Mouse (Mus musculus) hindbrain, embryonic 10.5 days (tissue): ENCODE data around the gene Zfp933. TPM values are rescaled to one million over a fixed set of nuclear protein-coding genes. Genes with fewer than 3 reads are reported as not detected.
A peak's percentile ranks its signal among the peaks of the same experiment; 100 is the strongest.
"Not testable (repeated sequence)": the region's sequence is repeated elsewhere in the genome, so short reads cannot be mapped to it uniquely, and the experiment has no call there.

Experiments
- DNase-seq: peaks from one replicate; pipeline ENCODE4 v3.0.0-alpha.2; 2017; ENCODE audit warnings: low spot score
- H3K27ac ChIP-seq: fragments of 300-500 bp; sonication (generic); 2 replicates; pipeline ENCODE4 v1.5.1; 2016; ENCODE audit warnings: mild to moderate bottlenecking, moderate library complexity
- H3K27me3 ChIP-seq: fragments of 300-500 bp; sonication (generic); 2 replicates; pipeline ENCODE4 v1.6.1; 2016; ENCODE audit warnings: mild to moderate bottlenecking; ENCODE audit not compliant: poor library complexity, insufficient read depth, severe bottlenecking
- H3K36me3 ChIP-seq: fragments of 300-500 bp; sonication (generic); 2 replicates; pipeline ENCODE4 v1.6.1; 2016; ENCODE audit warnings: mild to moderate bottlenecking, moderate library complexity
- H3K4me1 ChIP-seq: fragments of 300-500 bp; sonication (generic); replicated peaks from 2 replicates; pipeline ENCODE4 v1.6.1; 2016; ENCODE audit warnings: mild to moderate bottlenecking
- H3K4me3 ChIP-seq: fragments of 300-500 bp; sonication (generic); 2 replicates; pipeline ENCODE4 v1.5.1; 2016; ENCODE audit warnings: mild to moderate bottlenecking, moderate library complexity
- H3K9me3 ChIP-seq: fragments of 300-500 bp; sonication (generic); 2 replicates; pipeline ENCODE4 v1.6.1; 2016; ENCODE audit warnings: mild to moderate bottlenecking, moderate library complexity
- WGBS: fragments of 180-500 bp; shearing (Covaris S2); methylation state at CpG from one replicate; pipeline ENCODE4 v1.1.7; 2016; 5-methylcytosine and 5-hydroxymethylcytosine counted together
- polyA plus RNA-seq: library from polyadenylated mRNA; unstranded; fragments of >200 nt; fragmentation: Nextera tagmentation; extraction: Ambion mirVana; gene quantifications from 2 replicates; pipeline ENCODE4 v1.2.1, GENCODE M21; 2016

Zfp933 gene
- polyA plus RNA-seq, 1 experiment from 2014 or later = 4.4 TPM

DNA sequence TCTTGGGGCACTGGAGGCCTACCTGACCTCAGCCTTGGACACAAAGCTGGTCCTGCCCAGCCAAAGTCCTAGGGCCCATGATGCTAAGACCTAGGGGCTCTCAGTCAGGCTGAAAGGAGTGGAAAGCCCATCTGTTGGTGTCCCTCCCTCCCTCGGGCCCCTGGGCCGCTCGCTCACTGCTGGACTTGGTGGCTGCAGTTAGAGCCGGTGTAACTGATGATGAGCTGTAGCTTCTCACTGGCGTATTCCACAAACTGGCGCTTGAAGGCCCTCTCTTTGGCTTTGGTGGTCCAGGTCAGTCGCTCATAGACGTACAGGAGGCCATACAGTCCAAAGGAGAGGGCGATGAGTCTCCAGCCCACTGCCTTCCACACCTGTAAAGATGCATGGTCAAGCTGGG lies 30.4 kb upstream of the Zfp933 start:
- 92% methylated on average over 9 of the region's 9 CpGs for WGBS
- Histone ChIP-seq H3K4me1 (peaks cover 5% of the 10 kb centered on the region; the same call in 1 of the 2 replicates), H3K27me3 (no peaks in the 10 kb centered on the region), H3K36me3 (peaks cover 97% of the 10 kb centered on the region), H3K9me3 (no peaks in the 10 kb centered on the region), H3K27ac (no peak overlapping the region), H3K4me3 (no peak overlapping the region)
- no peak for DNase-seq

DNA sequence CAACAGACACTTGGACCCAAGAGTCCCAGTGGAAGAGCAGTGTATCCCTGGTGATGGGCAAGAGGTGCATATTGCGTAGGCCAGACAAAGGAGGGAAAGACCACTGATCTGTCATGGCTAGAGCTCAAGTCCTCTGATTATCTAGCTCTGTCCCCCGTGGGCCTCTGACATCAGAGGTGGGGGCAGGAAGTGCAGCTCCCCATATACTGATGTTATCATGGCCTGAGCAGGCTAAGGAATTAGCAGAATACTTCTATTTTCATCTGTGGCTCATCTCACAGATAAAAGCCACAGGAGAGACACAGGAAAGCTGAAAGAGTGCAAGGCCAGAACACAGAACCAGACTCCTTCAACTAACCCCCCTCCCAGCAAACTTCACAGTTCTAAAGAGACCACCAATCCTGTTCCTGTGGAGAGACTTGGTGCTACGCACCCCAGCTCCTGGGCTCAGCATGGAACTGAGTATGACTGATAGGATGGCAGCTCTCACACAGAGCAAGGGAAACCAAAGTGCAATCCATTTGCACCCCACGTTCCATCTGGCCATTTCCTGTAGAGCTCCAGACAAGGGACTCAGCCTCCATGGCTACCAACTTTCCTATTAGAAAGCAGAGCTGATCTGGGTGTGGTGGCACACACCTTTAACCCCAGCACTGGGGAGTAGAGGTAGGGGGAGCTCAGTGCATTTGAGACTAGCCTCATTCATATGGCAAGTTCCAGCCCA lies 27.8 kb upstream of the Zfp933 start:
- 93% methylated on average over 4 of the region's 4 CpGs for WGBS

DNA sequence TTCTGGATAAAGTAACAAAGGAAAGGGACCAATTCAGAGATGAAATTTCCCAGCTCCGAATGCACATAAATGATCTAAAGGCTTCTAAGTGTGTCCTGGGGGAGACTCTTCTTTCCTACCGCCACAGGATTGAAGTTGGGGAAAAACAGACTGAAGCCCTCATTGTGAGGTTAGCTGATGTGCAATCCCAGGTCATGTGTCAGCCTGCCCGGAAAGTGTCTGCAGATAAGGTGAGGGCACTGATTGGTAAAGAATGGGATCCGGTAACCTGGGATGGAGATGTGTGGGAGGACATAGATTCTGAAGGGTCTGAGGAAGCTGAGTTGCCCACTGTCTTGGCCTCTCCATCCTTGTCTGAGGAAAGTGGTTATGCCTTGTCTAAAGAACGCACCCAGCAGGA lies 21.1 kb upstream of the Zfp933 start:
- Histone ChIP-seq H3K27me3 (no peaks in the 10 kb centered on the region), H3K9me3 (0 out of 2 replicates have a peak, but pooled peaks cover 3% of the 10 kb centered on the region), H3K27ac (peak overlapping the region; percentile 85), H3K4me1 (peaks cover 28% of the 10 kb centered on the region), H3K36me3 (peaks cover 65% of the 10 kb centered on the region), H3K4me3 (peak overlapping the region; percentile 79)
- no peak for DNase-seq
- 20% methylated on average over 5 of the region's 5 CpGs for WGBS

More for the DNA sequence above, 27.8 kb upstream of the Zfp933 start:
- peaks cover 5% of the 10 kb centered on the region; the same call in 1 of the 2 replicates for H3K4me1 ChIP-seq
- DNase-seq = no peak
- no peaks in the 10 kb centered on the region for H3K27me3 ChIP-seq
- 0 out of 2 replicates have a peak, but pooled peaks cover 2% of the 10 kb centered on the region for H3K9me3 ChIP-seq
- H3K4me3 ChIP-seq = no peak overlapping the region
- no peak overlapping the region for H3K27ac ChIP-seq
- H3K36me3 ChIP-seq = peaks cover 97% of the 10 kb centered on the region

DNA sequence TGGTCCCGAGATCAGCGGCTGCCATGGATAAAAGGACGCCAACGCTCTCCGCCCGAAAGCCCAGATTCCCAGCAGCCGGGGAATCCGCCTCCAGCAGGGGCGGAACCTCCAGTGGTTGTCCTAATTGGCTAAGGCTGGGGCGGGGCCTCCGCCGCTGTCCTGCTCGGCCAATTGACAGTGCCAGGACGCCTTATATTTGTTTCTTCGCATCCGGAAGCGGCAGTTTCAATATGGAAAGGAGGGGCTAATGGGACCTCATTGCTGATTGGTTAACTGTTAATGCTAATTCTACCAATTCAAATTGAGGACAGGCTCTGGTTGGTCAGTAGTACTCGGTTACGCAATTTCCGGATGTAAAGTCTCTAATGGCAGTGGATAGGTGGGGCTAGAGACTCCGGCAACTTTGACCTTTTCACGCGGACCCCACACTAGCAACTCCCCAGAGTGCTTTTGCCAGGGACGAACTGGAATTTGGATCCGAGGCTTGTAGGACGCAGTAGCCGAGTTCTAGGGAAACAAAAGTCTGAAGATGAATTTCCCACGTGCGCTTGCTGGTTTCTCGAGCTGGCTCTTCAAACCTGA lies 20.4 kb upstream of the Zfp933 start, which contains the start of the genes Miip and Fv1:
Gene Miip (minus strand): TSS at position 367 of the 582 bp plus-strand sequence.
Gene Fv1 (plus strand): TSS at position 530 of the 582 bp plus-strand sequence.
- H3K27me3 ChIP-seq = no peaks in the 10 kb centered on the region
- peaks cover 28% of the 10 kb centered on the region for H3K4me1 ChIP-seq
- H3K9me3 ChIP-seq = 0 out of 2 replicates have a peak, but pooled peaks cover 3% of the 10 kb centered on the region
- H3K36me3 ChIP-seq = peaks cover 64% of the 10 kb centered on the region
- under 1% methylated on average over 30 of the region's 30 CpGs for WGBS
- H3K27ac ChIP-seq = peak within 1 kb of the TSS; percentile 91
- peak; percentile 95 for DNase-seq
- peak within 1 kb of the TSS; percentile 79 for H3K4me3 ChIP-seq

DNA sequence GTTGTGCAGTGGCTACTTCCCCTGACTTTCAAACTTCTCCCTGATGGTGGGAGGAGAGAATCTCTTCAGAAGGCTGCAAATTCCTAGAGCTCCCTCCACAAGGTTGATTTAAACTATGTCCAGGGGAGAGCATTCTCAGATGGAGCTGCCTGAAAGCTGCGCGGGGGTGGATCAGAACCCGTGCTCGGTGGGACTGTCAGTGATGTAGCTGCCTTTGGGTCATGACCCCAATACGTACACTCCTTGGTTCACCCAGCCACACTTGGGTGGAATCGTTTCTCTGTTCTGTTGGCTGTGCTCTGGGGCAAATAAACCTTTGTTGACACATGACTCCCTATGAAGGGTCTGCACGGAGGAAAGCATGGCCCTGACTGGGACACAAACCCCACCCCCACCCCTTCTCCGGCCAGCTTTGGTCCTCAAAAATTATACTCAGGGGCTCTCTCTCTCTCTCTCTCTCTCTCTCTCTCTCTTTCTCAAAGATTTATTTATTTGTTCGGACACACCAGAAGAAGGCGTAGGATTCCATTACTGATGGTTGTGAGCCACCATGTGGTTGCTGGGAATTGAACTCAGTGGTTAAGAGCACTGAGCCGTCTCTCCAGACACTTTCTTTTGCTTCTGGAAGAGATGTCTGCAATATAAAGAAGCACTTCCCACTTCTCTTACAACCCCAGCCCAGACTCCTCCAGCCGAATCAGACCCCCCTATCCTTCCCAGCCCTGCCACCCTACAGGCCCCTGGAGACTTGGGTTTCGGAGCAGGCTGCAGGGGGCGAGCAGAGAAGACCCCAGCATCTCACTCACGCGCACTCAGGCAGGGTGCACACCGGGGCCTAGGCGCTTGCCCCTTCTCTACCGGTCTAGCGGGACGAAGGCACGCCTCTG lies 19.6 kb upstream of the Zfp933 start:
- Histone ChIP-seq H3K4me1 (peaks cover 28% of the 10 kb centered on the region), H3K36me3 (peaks cover 64% of the 10 kb centered on the region), H3K4me3 (peak overlapping the region; percentile 79), H3K9me3 (0 out of 2 replicates have a peak, but pooled peaks cover 3% of the 10 kb centered on the region), H3K27me3 (no peaks in the 10 kb centered on the region), H3K27ac (peak overlapping the region; percentile 91)
- WGBS = 6% methylated on average over 22 of the region's 22 CpGs
- DNase-seq = no peak

DNA sequence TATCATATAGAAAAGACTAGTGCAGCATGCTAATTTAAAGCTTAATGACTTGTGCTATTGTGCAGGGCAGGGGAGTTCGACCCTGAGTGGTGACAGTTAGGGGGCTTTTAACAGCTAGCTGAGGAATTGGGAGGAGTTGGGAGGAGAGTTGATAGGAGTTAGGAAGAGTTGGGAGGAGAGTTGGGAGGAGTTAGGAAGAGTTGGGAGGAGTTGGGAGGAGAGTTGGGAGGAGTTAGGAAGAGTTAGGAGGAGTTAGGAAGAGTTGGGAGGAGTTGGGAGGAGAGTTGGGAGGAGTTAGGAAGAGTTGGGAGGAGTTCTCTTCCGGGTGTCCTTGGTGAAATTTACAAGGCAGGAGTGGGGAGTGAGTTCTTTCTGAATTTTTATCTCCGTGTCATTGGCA lies 18.6 kb upstream of the Zfp933 start:
- H3K9me3 ChIP-seq, H3K27ac ChIP-seq, H3K27me3 ChIP-seq, DNase-seq: not testable (repeated sequence)
- WGBS = 49% methylated on average over 3 of the region's 3 CpGs
- Histone ChIP-seq H3K36me3 (peaks cover 64% of the 10 kb centered on the region), H3K4me3 (peak overlapping the region; percentile 79; the same call in 1 of the 2 replicates), H3K4me1 (peaks cover 28% of the 10 kb centered on the region)

DNA sequence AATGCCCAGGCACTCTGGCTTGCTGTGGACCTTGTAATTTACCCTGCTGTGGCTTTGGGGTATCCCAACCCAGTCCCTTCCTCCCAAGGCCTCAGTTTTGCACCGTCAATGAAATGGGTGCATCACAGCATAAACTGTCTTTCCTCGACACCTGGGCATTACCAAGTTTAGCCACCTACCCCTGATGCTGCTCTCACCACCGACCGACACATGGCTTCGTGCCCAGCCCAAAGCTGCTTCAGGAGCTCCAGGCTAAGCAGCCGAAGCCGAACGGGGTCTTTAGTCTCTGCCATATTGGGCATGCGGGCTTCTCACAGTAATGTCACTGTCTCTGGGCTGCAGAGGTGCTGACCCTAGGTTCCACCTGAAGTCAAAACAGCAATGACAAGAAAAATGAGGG lies 17.9 kb upstream of the Zfp933 start:
- H3K27ac ChIP-seq = no peak overlapping the region
- H3K9me3 ChIP-seq = 0 out of 2 replicates have a peak, but pooled peaks cover 1% of the 10 kb centered on the region
- no peaks in the 10 kb centered on the region for H3K27me3 ChIP-seq
- no peak overlapping the region for H3K4me3 ChIP-seq
- 96% methylated on average over 9 of the region's 9 CpGs for WGBS
- peaks cover 28% of the 10 kb centered on the region for H3K4me1 ChIP-seq
- DNase-seq = no peak
- peaks cover 64% of the 10 kb centered on the region for H3K36me3 ChIP-seq

DNA sequence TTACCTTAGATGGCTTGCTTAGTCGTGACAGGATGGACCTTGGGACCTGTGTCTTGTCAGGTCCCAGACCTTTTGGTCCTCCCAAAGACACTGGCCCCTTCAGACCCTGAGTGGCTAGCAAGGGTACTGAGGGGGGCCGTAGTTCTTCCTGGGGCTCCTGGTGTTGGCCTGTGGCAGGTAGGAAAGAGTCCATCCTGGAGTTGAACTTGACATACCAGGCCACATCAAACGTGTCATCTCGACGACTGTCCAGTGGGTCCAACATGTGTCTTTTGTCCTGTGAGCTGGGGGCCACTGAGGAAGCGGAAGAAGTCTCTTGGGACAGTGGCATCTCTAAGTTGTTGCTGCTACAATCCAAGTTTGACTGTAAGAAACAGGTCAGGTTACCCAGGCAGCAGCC lies 17.5 kb upstream of the Zfp933 start:
- 96% methylated on average over 6 of the region's 6 CpGs for WGBS
- Histone ChIP-seq H3K27ac (no peak overlapping the region), H3K4me1 (peaks cover 28% of the 10 kb centered on the region), H3K27me3 (no peaks in the 10 kb centered on the region), H3K36me3 (peaks cover 64% of the 10 kb centered on the region), H3K4me3 (no peak overlapping the region), H3K9me3 (no peaks in the 10 kb centered on the region)
- no peak for DNase-seq

DNA sequence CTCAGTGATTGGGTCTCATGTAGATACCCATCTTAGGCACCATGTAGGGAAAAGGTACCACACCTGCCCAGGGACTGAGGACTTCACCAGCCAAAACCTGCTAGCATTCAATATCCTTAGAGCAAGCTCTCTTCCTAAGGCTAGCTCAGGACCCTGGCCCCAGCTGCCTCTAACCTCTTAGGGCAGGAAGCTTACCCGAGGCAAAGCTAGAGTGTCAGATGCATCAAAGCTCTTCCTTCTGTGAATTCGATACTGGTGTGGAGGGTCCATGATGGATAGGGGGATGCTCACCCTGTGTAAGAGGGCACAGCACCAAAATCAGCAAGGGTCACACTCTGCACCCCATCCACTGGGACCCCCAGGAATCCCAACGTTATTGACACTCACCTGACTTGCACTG lies 13.9 kb upstream of the Zfp933 start:
- no peaks in the 10 kb centered on the region for H3K27me3 ChIP-seq
- DNase-seq = no peak
- H3K36me3 ChIP-seq = peaks cover 68% of the 10 kb centered on the region
- no peak overlapping the region for H3K4me3 ChIP-seq
- H3K4me1 ChIP-seq = peaks cover 5% of the 10 kb centered on the region
- 89% methylated on average over 3 of the region's 3 CpGs for WGBS
- no peak overlapping the region for H3K27ac ChIP-seq
- no peaks in the 10 kb centered on the region for H3K9me3 ChIP-seq

DNA sequence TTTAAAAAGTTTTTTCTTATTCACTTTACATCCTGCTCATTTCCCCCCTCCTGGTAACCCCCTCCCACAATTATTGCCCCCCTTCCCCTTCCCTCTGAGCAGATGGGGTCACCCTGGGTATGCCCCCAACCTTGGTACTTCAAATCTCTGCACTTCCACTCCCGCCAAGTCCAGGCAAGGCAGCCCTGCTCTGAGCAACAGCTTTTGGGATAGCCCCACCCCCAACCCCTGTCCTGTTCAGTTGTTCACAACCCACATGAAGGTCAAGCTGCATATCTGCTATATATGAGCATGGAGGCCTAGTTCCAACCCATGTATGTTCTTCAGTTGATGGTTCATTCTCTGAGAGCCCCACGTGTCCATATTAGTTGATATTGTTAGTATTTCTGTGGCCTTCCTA lies 2.6 kb upstream of the Zfp933 start:
- H3K9me3 ChIP-seq = no peaks in the 10 kb centered on the region
- DNase-seq = no peak
- WGBS = 79% methylated on average over 2 of the region's 2 CpGs

DNA sequence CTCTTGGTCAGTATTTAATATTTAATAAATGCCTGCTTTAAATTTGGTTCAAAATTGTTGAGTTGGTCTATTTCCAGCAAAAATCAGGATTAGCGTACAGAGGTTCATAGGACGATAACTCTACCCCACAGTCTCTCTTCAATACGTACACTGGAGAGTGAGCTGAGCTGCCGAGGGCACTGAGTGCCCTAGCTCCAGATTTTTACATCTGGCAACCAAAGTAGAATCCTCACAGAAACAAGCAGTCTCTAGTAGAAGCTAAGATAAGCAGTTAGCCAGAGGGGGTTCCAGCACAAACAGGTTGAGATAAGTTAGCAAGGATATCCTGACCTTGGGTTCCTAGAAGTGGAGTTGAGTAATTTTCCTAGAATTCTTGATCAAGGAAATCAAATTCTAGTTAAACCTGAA lies 422 bp upstream of the Zfp933 start:
- peak overlapping the region; percentile 87 for H3K27ac ChIP-seq
- H3K9me3 ChIP-seq = peaks cover 6% of the 10 kb centered on the region; the same call in 1 of the 2 replicates
- no peaks in the 10 kb centered on the region for H3K27me3 ChIP-seq
- H3K4me3 ChIP-seq = peak overlapping the region; percentile 85
- H3K4me1 ChIP-seq = peaks cover 13% of the 10 kb centered on the region
- peaks cover 23% of the 10 kb centered on the region for H3K36me3 ChIP-seq
- 11% methylated on average over 4 of the region's 4 CpGs for WGBS
- DNase-seq = no peak

More for the DNA sequence above, 2.6 kb upstream of the Zfp933 start:
- H3K36me3 ChIP-seq = peaks cover 3% of the 10 kb centered on the region; the same call in 1 of the 2 replicates
- H3K4me3 ChIP-seq = no peak overlapping the region
- peaks cover 13% of the 10 kb centered on the region for H3K4me1 ChIP-seq
- H3K27me3 ChIP-seq = no peaks in the 10 kb centered on the region
- H3K27ac ChIP-seq = no peak overlapping the region

DNA sequence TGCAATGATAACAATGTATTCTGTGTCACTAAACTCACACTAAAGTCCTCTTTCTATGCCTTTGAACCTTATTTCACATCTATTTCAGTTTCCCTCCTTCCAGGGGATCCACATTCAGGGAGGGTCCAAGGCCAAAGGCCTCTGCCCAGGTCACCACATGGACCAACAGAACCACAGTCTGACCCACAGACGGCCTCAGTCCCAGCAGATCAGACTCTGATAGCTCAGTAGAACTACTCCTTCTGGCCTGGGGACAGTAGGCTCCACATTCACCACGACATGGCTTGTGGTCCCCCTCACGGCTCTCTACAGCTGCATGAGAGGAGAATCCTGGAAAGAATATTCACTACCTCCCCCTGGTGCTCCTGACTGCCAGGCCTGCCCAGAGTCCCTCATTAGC lies 5.3 kb downstream of the Zfp933 start:
- Histone ChIP-seq H3K36me3 (peaks cover 61% of the 10 kb centered on the region), H3K4me1 (peaks cover 6% of the 10 kb centered on the region), H3K27ac (no peak overlapping the region), H3K9me3 (peaks cover 39% of the 10 kb centered on the region), H3K4me3 (no peak overlapping the region), H3K27me3 (no peaks in the 10 kb centered on the region)
- 88% methylated on average over 3 of the region's 3 CpGs for WGBS
- DNase-seq = no peak
